Mouse (Mus musculus) stomach, embryonic 16.5 days (tissue): ENCODE results near the gene Gm16368. TPM values are rescaled to one million over a fixed set of nuclear protein-coding genes. Genes with fewer than 3 reads are reported as not detected.
"Not testable (repeated sequence)": the region's sequence is repeated elsewhere in the genome, so short reads cannot be mapped to it uniquely, and the experiment has no call there.

Experiments used
- ATAC-seq: fragments of 200-750 bp; cut with Nextera tagmentation; 2 replicates; pipeline ENCODE4 v1.8.0; 2017; ENCODE audit warnings: moderate number of reproducible peaks, moderate TSS enrichment; ENCODE audit not compliant: insufficient read depth, low FRiP score
- H3K27ac ChIP-seq: fragments of 300-500 bp; sonication (generic); 2 replicates; pipeline ENCODE4 v1.5.1; 2014; ENCODE audit warnings: low read length
- H3K27me3 ChIP-seq: fragments of 300-500 bp; sonication (generic); 2 replicates; pipeline ENCODE4 v1.6.1; 2014; ENCODE audit warnings: low read length, control low read depth, mixed read lengths; ENCODE audit not compliant: control insufficient read depth, insufficient read depth
- H3K36me3 ChIP-seq: fragments of 300-500 bp; sonication (generic); 2 replicates; pipeline ENCODE4 v1.6.1; 2014; ENCODE audit warnings: low read length; ENCODE audit not compliant: control insufficient read depth, insufficient read depth
- H3K4me1 ChIP-seq: fragments of 300-500 bp; sonication (generic); 2 replicates; pipeline ENCODE4 v1.6.1; 2014; ENCODE audit warnings: low read length, control low read depth, mixed read lengths; ENCODE audit not compliant: control insufficient read depth, insufficient read depth
- H3K4me2 ChIP-seq: fragments of 300-500 bp; sonication (generic); 2 replicates; pipeline ENCODE4 v1.6.1; 2014; ENCODE audit warnings: low read depth, low read length, mixed read lengths
- H3K4me3 ChIP-seq: fragments of 300-500 bp; sonication (generic); replicated peaks from 2 replicates; pipeline ENCODE4 v1.5.1; 2014; ENCODE audit warnings: mild to moderate bottlenecking, low read length
- H3K9ac ChIP-seq: fragments of 300-500 bp; sonication (generic); 2 replicates; pipeline ENCODE4 v1.6.1; 2014; ENCODE audit warnings: low read length
- H3K9me3 ChIP-seq: fragments of 300-500 bp; sonication (generic); replicated peaks from 2 replicates; pipeline ENCODE4 v1.6.1; 2016; ENCODE audit warnings: low read length, control low read depth; ENCODE audit not compliant: control insufficient read depth
- WGBS: fragments of 180-500 bp; shearing (Covaris S2); extraction: QIAGEN DNeasy Blood & Tissue Kit; methylation state at CpG from one replicate; pipeline ENCODE4 v1.1.7; 2014; 5-methylcytosine and 5-hydroxymethylcytosine counted together
- polyA plus RNA-seq: library from polyadenylated mRNA; unstranded; fragments of >200 nt; fragmentation: Nextera tagmentation; extraction: Ambion mirVana; gene quantifications from 2 replicates; pipeline ENCODE4 v1.2.1, GENCODE M21; 2015

Gene Gm16368
- polyA plus RNA-seq: not detected in 2 replicates

GRCm38 (mm10) chr12:88083397-88083796 lies at the start of gene Gm16368:
Gene Gm16368 (plus strand): TSS chr12:88083697.
- not testable (repeated sequence) for H3K36me3 ChIP-seq, H3K27ac ChIP-seq, ATAC-seq, H3K4me2 ChIP-seq, H3K9me3 ChIP-seq, H3K4me1 ChIP-seq, H3K4me3 ChIP-seq, H3K9ac ChIP-seq, H3K27me3 ChIP-seq
- WGBS: 50% methylated on average over 1 of the region's 1 CpGs

- not testable (repeated sequence) for H3K9ac ChIP-seq, H3K36me3 ChIP-seq, H3K9me3 ChIP-seq, H3K27me3 ChIP-seq, H3K4me2 ChIP-seq, H3K4me3 ChIP-seq, H3K4me1 ChIP-seq, ATAC-seq, H3K27ac ChIP-seq
Observed at GRCm38 (mm10) chr12:88039062-88039461, 44.4 kb upstream of the Gm16368 start.

- H3K4me2 ChIP-seq, H3K27ac ChIP-seq, H3K9ac ChIP-seq, H3K9me3 ChIP-seq, H3K27me3 ChIP-seq, ATAC-seq, H3K36me3 ChIP-seq, H3K4me3 ChIP-seq, H3K4me1 ChIP-seq: not testable (repeated sequence)
- WGBS: 88% methylated on average over 1 of the region's 1 CpGs
Observed at GRCm38 (mm10) chr12:88039703-88040102, 43.8 kb upstream of the Gm16368 start.

- not testable (repeated sequence) for H3K9ac ChIP-seq, H3K36me3 ChIP-seq, H3K4me1 ChIP-seq, ATAC-seq, H3K4me3 ChIP-seq, H3K27ac ChIP-seq, H3K27me3 ChIP-seq, H3K4me2 ChIP-seq, H3K9me3 ChIP-seq
- 64% methylated on average over 1 of the region's 1 CpGs for WGBS
Observed at GRCm38 (mm10) chr12:88045226-88045625, 38.3 kb upstream of the Gm16368 start.

Other genes starting within 250 kb of the Gm16368 start
- not detected in 2 replicates for gene Gm2001, start 241.4 kb upstream of the Gm16368 start, polyA plus RNA-seq
- gene Gm2016, start 209.6 kb upstream of the Gm16368 start, polyA plus RNA-seq: not detected in 2 replicates
- gene Gm2022, start 188.3 kb upstream of the Gm16368 start, polyA plus RNA-seq: not detected in 2 replicates
- gene Gm2035, start 163.8 kb upstream of the Gm16368 start, polyA plus RNA-seq: not detected in 2 replicates
- not detected in 2 replicates for gene Gm2042, start 129.6 kb upstream of the Gm16368 start, polyA plus RNA-seq
- not detected in 2 replicates for gene Gm2075, start 71.8 kb upstream of the Gm16368 start, polyA plus RNA-seq
- not detected in 2 replicates for gene Gm6803, start 64.9 kb upstream of the Gm16368 start, polyA plus RNA-seq
- not detected in 2 replicates for gene Gm2056, start 56.7 kb upstream of the Gm16368 start, polyA plus RNA-seq
- gene Gm10436, start 98.4 kb downstream of the Gm16368 start, polyA plus RNA-seq: not detected in 2 replicates
- gene Gm8332, start 166.4 kb downstream of the Gm16368 start, polyA plus RNA-seq: not detected in 2 replicates
- gene Gm5662, start 190.8 kb downstream of the Gm16368 start, polyA plus RNA-seq: not detected in 2 replicates
- gene Gm5039, start 240.3 kb downstream of the Gm16368 start, polyA plus RNA-seq: not detected in 2 replicates